Mouse (Mus musculus) heart, embryonic 12.5 days (tissue): ENCODE data around the gene Tspan31. TPM values are rescaled to one million over a fixed set of nuclear protein-coding genes. Genes with fewer than 3 reads are reported as not detected.

Experiments used
- ATAC-seq: fragments of 200-750 bp; cut with Nextera tagmentation; 2 replicates; pipeline ENCODE4 v1.8.0; 2017; ENCODE audit warnings: moderate TSS enrichment, moderate library complexity; ENCODE audit not compliant: insufficient number of reproducible peaks, low FRiP score
- H3K27ac ChIP-seq: fragments of 300-500 bp; sonication (generic); 2 replicates; pipeline ENCODE4 v1.5.1; 2016; ENCODE audit warnings: mild to moderate bottlenecking, moderate library complexity; ENCODE audit not compliant: poor library complexity, severe bottlenecking
- H3K27me3 ChIP-seq: fragments of 300-500 bp; sonication (generic); replicated peaks from 2 replicates; pipeline ENCODE4 v1.6.1; 2016; ENCODE audit warnings: mild to moderate bottlenecking, moderate library complexity
- H3K36me3 ChIP-seq: fragments of 300-500 bp; sonication (generic); 2 replicates; pipeline ENCODE4 v1.6.1; 2016; ENCODE audit warnings: mild to moderate bottlenecking, moderate library complexity
- H3K4me1 ChIP-seq: fragments of 300-500 bp; sonication (generic); replicated peaks from 2 replicates; pipeline ENCODE4 v1.6.1; 2016; ENCODE audit warnings: mild to moderate bottlenecking
- H3K4me2 ChIP-seq: fragments of 300-500 bp; sonication (generic); 2 replicates; pipeline ENCODE4 v1.6.1; 2016; ENCODE audit warnings: mild to moderate bottlenecking, moderate library complexity
- H3K4me3 ChIP-seq: fragments of 300-500 bp; sonication (generic); 2 replicates; pipeline ENCODE4 v1.5.1; 2016; ENCODE audit warnings: mild to moderate bottlenecking
- H3K9ac ChIP-seq: fragments of 300-500 bp; sonication (generic); 2 replicates; pipeline ENCODE4 v1.6.1; 2016; ENCODE audit warnings: mild to moderate bottlenecking, moderate library complexity
- H3K9me3 ChIP-seq: fragments of 300-500 bp; sonication (generic); replicated peaks from 2 replicates; pipeline ENCODE4 v1.6.1; 2016; ENCODE audit warnings: mild to moderate bottlenecking, moderate library complexity
- WGBS: fragments of 180-500 bp; shearing (Covaris S2); methylation state at CpG from one replicate; pipeline ENCODE4 v1.1.7; 2016; 5-methylcytosine and 5-hydroxymethylcytosine counted together
- polyA plus RNA-seq: library from polyadenylated mRNA; unstranded; fragments of >200 nt; fragmentation: Nextera tagmentation; extraction: Ambion mirVana; gene quantifications from 2 replicates; pipeline ENCODE4 v1.2.1, GENCODE M21; 2016

Tspan31 gene
- polyA plus RNA-seq, 1 experiment from 2014 or later: 119 TPM

GRCm38 (mm10) chr10:127081996-127082620 lies 12.0 kb upstream of the Tspan31 start:
- no peaks in the 10 kb centered on the region for H3K36me3 ChIP-seq
- no peak overlapping the region for H3K9ac ChIP-seq
- no peak overlapping the region for H3K4me2 ChIP-seq
- no peak for ATAC-seq
- peaks cover 31% of the 10 kb centered on the region for H3K4me1 ChIP-seq
- peaks cover 93% of the 10 kb centered on the region for H3K27me3 ChIP-seq
- 28% methylated on average over 8 of the region's 8 CpGs for WGBS
- no peaks in the 10 kb centered on the region for H3K9me3 ChIP-seq
- no peak overlapping the region for H3K4me3 ChIP-seq
- H3K27ac ChIP-seq: no peak overlapping the region

DNA sequence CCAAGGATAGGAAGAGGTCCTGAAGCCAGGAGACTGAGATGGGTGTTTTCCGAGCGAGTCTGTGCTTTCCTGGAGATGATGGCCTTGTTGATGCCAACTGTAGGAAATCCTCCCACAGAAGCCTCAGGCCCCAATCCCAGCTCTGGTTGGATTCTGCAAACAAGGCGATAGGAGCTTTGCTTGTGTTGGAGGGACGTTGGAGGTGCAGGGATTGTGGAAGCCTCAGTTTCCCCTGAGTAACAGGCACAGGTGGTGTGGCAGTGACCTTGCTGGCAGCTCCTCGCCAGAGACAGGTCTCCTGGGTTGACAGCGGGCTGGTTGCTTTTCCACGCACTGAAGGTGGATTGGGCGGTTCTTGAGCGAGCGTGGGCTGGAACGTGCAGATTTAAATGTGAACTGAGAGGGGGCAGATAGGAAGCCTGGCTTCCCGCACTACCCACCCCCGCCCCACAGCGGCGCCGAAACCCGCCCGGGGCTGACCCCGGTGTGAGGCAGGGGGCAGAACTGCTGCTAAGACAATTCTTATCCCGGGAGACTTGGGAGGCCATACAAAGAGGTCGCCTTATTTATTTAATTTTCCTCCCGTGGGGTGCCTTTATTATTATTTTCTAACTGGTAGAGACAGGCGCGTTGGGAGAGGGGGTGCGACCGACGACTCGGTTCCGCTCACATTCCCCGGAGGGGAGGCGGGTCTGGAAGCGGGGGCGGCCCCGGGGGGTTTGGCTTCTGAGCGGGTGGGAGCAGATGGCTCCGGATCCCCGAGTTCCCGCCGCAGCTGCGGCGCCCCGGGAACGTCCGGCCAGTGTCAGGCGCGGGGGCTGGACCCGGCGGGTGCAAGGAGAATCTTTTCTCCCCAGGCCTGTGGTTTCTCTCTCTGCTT lies 11.1 kb upstream of the Tspan31 start:
- Histone ChIP-seq H3K36me3 (no peaks in the 10 kb centered on the region), H3K4me2 (peak overlapping the region; percentile 60), H3K27ac (no peak overlapping the region), H3K27me3 (peaks cover 95% of the 10 kb centered on the region), H3K9me3 (no peaks in the 10 kb centered on the region), H3K4me1 (peaks cover 31% of the 10 kb centered on the region), H3K4me3 (peak overlapping the region; percentile 28), H3K9ac (peak overlapping the region; percentile 37; the same call in 1 of the 2 replicates)
- WGBS: 2% methylated on average over 48 of the region's 48 CpGs
- ATAC-seq: no peak

DNA sequence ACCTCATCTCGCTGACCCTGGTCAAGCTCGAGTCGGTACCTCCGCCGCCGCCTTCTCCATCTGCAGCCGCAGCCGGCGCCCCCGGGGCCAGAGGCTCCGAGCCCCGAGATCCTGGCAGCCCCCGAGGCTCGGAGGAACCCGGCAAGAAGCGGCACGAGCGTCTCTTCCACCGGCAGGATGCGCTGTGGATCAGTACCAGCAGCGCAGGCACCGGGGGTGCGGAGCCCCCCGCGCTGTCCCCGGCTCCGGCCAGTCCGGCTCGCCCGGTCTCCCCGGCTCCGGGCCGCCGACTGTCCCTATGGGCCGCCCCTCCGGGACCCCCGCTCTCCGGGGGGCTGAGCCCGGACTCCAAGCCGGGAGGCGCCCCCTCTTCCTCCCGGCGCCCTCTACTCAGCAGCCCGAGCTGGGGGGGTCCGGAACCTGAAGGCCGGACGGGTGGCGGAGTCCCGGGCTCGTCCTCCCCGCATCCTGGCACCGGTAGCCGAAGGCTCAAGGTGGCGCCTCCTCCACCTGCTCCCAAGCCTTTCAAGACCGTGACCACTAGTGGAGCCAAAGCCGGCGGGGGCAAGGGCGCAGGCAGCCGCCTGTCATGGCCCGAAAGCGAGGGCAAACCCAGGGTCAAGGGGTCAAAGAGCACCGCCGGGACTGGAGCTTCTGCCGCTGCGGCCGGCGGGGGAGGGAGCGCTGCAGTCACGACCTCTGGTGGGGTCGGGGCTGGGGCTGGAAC lies 9.8 kb upstream of the Tspan31 start:
- WGBS: 2% methylated on average over 68 of the region's 70 CpGs
- Histone ChIP-seq H3K27me3 (peaks cover 99% of the 10 kb centered on the region), H3K4me2 (peak overlapping the region; percentile 82), H3K36me3 (no peaks in the 10 kb centered on the region), H3K27ac (no peak overlapping the region), H3K9ac (peak overlapping the region; percentile 52; the same call in 1 of the 2 replicates), H3K9me3 (no peaks in the 10 kb centered on the region), H3K4me3 (peak overlapping the region; percentile 49), H3K4me1 (peaks cover 31% of the 10 kb centered on the region)
- ATAC-seq: no peak

DNA sequence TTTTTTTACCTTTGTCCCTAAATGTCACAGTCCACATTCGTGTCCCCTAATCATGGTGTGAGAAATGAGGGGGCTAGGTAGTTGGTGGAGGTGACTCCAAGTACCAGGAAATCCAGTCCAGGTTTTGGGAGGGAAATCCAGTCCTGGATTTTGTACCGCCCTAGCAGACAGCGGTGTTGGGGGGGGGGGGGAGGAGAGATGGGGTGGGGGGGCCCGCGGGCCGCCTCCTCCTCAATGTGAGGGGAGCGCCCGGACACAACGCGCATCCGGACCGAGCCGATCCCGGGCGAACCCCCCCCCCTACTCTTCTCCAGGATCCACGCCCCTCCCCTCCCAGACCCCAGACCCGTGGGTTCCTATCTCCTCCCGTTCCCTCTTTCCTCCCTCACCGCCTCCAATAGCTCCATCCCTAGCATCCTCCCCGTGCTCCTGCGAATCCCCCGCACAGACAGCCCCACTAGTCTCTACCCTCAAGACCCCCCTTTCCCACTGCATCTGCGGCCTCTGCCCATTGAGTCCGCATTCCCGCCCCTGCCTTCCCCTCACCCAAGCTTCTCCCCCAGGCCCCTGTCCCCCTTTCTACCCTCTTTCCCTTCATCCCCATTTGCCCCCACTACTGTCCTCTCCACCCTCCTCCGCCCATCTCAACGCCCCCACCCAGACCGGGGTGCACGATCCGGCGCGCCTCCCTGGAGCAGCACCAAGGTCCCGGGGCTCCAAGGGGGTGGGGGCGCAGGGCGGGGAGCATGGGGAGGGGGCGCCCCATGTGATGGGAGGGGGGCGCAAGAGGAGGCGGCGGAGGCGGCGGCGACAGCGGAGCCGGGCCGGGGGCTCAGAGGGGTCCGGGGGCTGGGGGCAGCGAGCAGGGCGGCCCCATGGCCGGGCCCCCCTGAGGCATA lies 8.9 kb upstream of the Tspan31 start:
- H3K4me3 ChIP-seq: peak overlapping the region; percentile 49
- under 1% methylated on average over 28 of the region's 49 CpGs for WGBS
- peak overlapping the region; percentile 82 for H3K4me2 ChIP-seq
- H3K4me1 ChIP-seq: peaks cover 31% of the 10 kb centered on the region
- H3K9me3 ChIP-seq: no peaks in the 10 kb centered on the region
- peaks cover 92% of the 10 kb centered on the region for H3K27me3 ChIP-seq
- no peak for ATAC-seq
- peak overlapping the region; percentile 52; the same call in 1 of the 2 replicates for H3K9ac ChIP-seq
- H3K27ac ChIP-seq: no peak overlapping the region
- no peaks in the 10 kb centered on the region for H3K36me3 ChIP-seq

GRCm38 (mm10) chr10:127078001-127078676 lies 8.1 kb upstream of the Tspan31 start:
- Histone ChIP-seq H3K36me3 (no peaks in the 10 kb centered on the region), H3K27ac (no peak overlapping the region), H3K27me3 (peaks cover 84% of the 10 kb centered on the region), H3K9ac (no peak overlapping the region), H3K4me2 (peak overlapping the region; percentile 82), H3K4me3 (no peak overlapping the region; the same call in 1 of the 2 replicates), H3K9me3 (no peaks in the 10 kb centered on the region), H3K4me1 (peaks cover 31% of the 10 kb centered on the region)
- no peak for ATAC-seq
- 4% methylated on average over 12 of the region's 12 CpGs for WGBS

DNA sequence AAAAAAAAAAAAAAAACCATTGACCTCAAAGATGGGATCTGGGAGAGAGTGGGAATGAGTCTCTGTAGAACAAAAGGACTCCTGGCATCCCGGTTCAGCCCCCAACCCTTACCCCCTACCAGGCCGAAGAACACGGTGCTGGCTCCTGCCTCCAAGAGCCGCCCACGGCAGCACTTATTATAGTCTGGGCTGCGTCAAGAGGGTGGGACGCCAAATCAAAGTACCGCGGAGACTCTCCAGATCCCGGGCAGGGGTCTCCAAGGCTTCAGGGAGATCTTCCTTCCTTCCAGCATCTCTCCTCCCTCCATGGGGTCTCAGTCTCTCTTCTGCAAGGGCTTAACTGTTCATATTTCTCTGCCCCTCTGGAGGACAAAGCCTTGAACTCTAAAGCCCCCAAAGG lies 7.5 kb upstream of the Tspan31 start:
- Histone ChIP-seq H3K4me3 (no peak overlapping the region), H3K36me3 (no peaks in the 10 kb centered on the region), H3K27me3 (peaks cover 78% of the 10 kb centered on the region), H3K9me3 (no peaks in the 10 kb centered on the region), H3K4me1 (peaks cover 31% of the 10 kb centered on the region), H3K9ac (no peak overlapping the region), H3K27ac (no peak overlapping the region), H3K4me2 (no peak overlapping the region)
- 8% methylated on average over 10 of the region's 10 CpGs for WGBS
- no peak for ATAC-seq

- Histone ChIP-seq H3K9me3 (no peaks in the 10 kb centered on the region), H3K27ac (no peak overlapping the region), H3K4me1 (peaks cover 23% of the 10 kb centered on the region), H3K36me3 (no peaks in the 10 kb centered on the region), H3K27me3 (peaks cover 63% of the 10 kb centered on the region), H3K4me2 (no peak overlapping the region), H3K4me3 (no peak overlapping the region), H3K9ac (no peak overlapping the region)
- no peak for ATAC-seq
- 43% methylated on average over 4 of the region's 4 CpGs for WGBS
These were observed 6.0 kb upstream of the Tspan31 start for GRCm38 (mm10) chr10:127076082-127076481.

DNA sequence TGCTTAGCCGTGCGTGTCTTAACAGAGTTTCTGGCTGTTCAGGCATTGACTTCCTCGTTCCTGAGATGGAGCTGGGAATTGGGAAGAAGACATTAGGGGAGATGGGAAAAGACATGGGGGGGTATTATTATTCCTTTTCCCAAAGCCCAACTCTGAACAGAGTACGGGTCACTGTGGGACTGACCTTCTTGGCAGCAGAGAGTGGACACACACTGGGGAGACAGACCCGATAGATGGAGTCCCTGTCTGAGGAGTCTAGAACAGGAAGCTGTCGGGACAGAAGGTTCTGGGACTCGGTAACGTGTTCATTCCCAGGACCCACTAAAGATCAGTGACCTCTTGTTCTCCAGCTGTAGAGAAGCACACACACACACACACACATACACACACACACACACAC lies 5.6 kb upstream of the Tspan31 start:
- 64% methylated on average over 8 of the region's 8 CpGs for whole genome bisulfite sequencing
- H3K36me3 ChIP-seq: no peaks in the 10 kb centered on the region
- no peak overlapping the region for H3K9ac ChIP-seq
- no peaks in the 10 kb centered on the region for H3K9me3 ChIP-seq
- H3K4me3 ChIP-seq: no peak overlapping the region
- no peak overlapping the region for H3K27ac ChIP-seq
- ATAC-seq: no peak
- peaks cover 24% of the 10 kb centered on the region for H3K4me1 ChIP-seq
- peaks cover 59% of the 10 kb centered on the region for H3K27me3 ChIP-seq
- no peak overlapping the region for H3K4me2 ChIP-seq

GRCm38 (mm10) chr10:127075080-127075479 lies 5.0 kb upstream of the Tspan31 start, which contains the start of gene Agap2:
Gene Agap2, plus strand, starts transcription at chr10:127075284.
- Histone ChIP-seq H3K36me3 (no peaks in the 10 kb centered on the region), H3K27me3 (peaks cover 53% of the 10 kb centered on the region), H3K4me3 (no peak within 1 kb of the TSS), H3K9me3 (no peaks in the 10 kb centered on the region), H3K27ac (no peak within 1 kb of the TSS), H3K9ac (no peak within 1 kb of the TSS), H3K4me1 (peaks cover 24% of the 10 kb centered on the region), H3K4me2 (no peak within 1 kb of the TSS)
- 55% methylated on average over 9 of the region's 9 CpGs for WGBS
- ATAC-seq: no peak

DNA sequence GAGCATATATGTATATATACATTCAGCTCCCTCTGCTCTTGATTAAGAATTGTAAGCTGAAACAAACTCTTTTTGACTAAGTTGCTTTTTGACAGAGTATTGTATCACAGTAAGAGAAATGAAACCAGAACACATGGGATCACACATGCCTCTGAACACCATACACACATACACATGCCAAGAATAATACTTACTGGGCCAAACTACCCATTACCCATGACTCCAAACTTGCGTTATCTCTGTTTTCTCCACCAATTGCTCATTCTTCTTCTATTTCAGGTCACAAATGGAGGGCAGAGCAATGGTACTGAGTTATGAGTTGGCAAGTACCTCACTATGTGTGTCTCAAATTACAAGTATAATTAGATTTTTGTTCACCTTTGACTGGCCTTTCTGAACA lies 3.9 kb upstream of the Tspan31 start:
- no peaks in the 10 kb centered on the region for H3K36me3 ChIP-seq
- no peak overlapping the region for H3K4me2 ChIP-seq
- peaks cover 18% of the 10 kb centered on the region for H3K4me1 ChIP-seq
- 93% methylated on average over 1 of the region's 1 CpGs for WGBS
- ATAC-seq: no peak
- no peak overlapping the region for H3K27ac ChIP-seq
- no peak overlapping the region for H3K4me3 ChIP-seq
- no peak overlapping the region for H3K9ac ChIP-seq
- no peaks in the 10 kb centered on the region for H3K9me3 ChIP-seq
- peaks cover 42% of the 10 kb centered on the region for H3K27me3 ChIP-seq
